Mouse (Mus musculus) stomach, postnatal 0 days (tissue): ENCODE measurements around the gene Celsr3.

Experiments
- CTCF ChIP-seq: IDR thresholded peaks from 2 replicates; pipeline ENCODE4 v1.5.1; 2016; ENCODE audit warnings: antibody characterized with exemption, low read depth, mild to moderate bottlenecking, moderate library complexity
- EP300 ChIP-seq: optimal IDR thresholded peaks from 2 replicates; pipeline ENCODE3; 2016; ENCODE audit warnings: antibody characterized with exemption

GRCm38 (mm10) chr9:108799564-108799963, 26.6 kb upstream of the Celsr3 start:
- TF ChIP-seq CTCF: peak; percentile 33
- no peak for TF ChIP-seq EP300
